Mouse (Mus musculus) megakaryocyte, embryonic 14.5 days (primary cell): Measurements from ENCODE around the gene Knstrn. TPM values are rescaled to one million over a fixed set of nuclear protein-coding genes. Genes with fewer than 3 reads are reported as not detected.

Experiments used
- H3K27me3 ChIP-seq: replicated peaks from 2 replicates; pipeline ENCODE3; 2012; ENCODE audit warnings: inconsistent platforms
- H3K36me3 ChIP-seq: replicated peaks from 2 replicates; pipeline ENCODE3; 2012; ENCODE audit warnings: low read length, inconsistent platforms, mixed read lengths
- H3K4me1 ChIP-seq: 2 replicates; pipeline ENCODE4 v1.6.1; 2012; ENCODE audit warnings: inconsistent platforms
- H3K4me3 ChIP-seq: replicated peaks from 2 replicates; pipeline ENCODE3; 2012; ENCODE audit warnings: moderate library complexity, mild to moderate bottlenecking, inconsistent platforms
- H3K9me3 ChIP-seq: 2 replicates; pipeline ENCODE4 v1.6.1; 2012; ENCODE audit warnings: inconsistent platforms
- FLI1 ChIP-seq: IDR thresholded peaks from 2 replicates; pipeline ENCODE4 v1.6.1; 2012; ENCODE audit warnings: low read length, inconsistent platforms, mixed read lengths
- GATA1 ChIP-seq: IDR thresholded peaks from 3 replicates; pipeline ENCODE4 v1.6.1; 2012; ENCODE audit warnings: mixed read lengths, low read length, inconsistent platforms, borderline replicate concordance
- polyA plus RNA-seq: library from polyadenylated mRNA; stranded (reverse); fragments of >175 nt; gene quantifications from 2 replicates; pipeline ENCODE4 v1.2.3, GENCODE M21; 2012; ENCODE audit warnings: low replicate concordance; ENCODE audit not compliant: insufficient read depth

Knstrn gene
- polyA plus RNA-seq, 1 experiment: 48.4 TPM

GRCm38 (mm10) chr2:118776295-118776694 is 37.5 kb upstream of the Knstrn start:
- H3K36me3 ChIP-seq: no peaks in the 10 kb centered on the region
- no peak overlapping the region for H3K4me3 ChIP-seq
- H3K27me3 ChIP-seq: peaks cover 54% of the 10 kb centered on the region
- TF ChIP-seq FLI1: no peak
- no peak for TF ChIP-seq GATA1
- peaks cover 31% of the 10 kb centered on the region for H3K4me1 ChIP-seq
- no peaks in the 10 kb centered on the region for H3K9me3 ChIP-seq

GRCm38 (mm10) chr2:118778418-118778817 is 35.4 kb upstream of the Knstrn start:
- TF ChIP-seq FLI1 (no peak), GATA1 (no peak)
- Histone ChIP-seq H3K4me1 (peaks cover 31% of the 10 kb centered on the region), H3K36me3 (no peaks in the 10 kb centered on the region), H3K4me3 (no peak overlapping the region), H3K27me3 (peaks cover 56% of the 10 kb centered on the region), H3K9me3 (no peaks in the 10 kb centered on the region)

DNA sequence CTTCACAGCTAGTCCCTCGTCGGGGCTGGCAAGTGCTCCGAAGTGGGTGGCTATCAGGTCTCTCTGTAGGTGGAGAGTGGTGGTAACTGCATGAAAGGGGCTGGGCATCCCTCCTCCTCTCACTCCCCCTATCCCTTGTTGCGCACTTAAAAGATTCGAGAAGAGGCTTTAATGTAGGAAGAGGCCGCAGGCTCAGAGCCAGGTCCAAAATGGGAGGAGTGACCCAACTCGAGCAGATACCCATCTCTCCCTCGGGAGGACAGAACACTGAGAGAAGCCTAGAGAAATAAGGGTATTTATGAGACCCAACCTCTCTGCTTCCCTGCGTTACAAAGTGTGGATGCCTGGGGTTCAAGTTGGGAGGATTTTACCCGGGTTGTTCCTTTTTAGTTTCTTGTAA is 34.7 kb upstream of the Knstrn start:
- H3K27me3 ChIP-seq: peaks cover 57% of the 10 kb centered on the region
- TF ChIP-seq GATA1 (no peak), FLI1 (no peak)
- H3K9me3 ChIP-seq: no peaks in the 10 kb centered on the region
- H3K4me3 ChIP-seq: peak overlapping the region; percentile 87
- H3K4me1 ChIP-seq: peaks cover 31% of the 10 kb centered on the region
- H3K36me3 ChIP-seq: no peaks in the 10 kb centered on the region

GRCm38 (mm10) chr2:118779504-118780480 is 34.0 kb upstream of the Knstrn start, which contains the start of gene Disp2:
TSS of gene Disp2 (plus strand) at chr2:118779719.
- peak within 1 kb of the TSS; percentile 87 for H3K4me3 ChIP-seq
- no peak for TF ChIP-seq GATA1
- TF ChIP-seq FLI1: no peak
- no peaks in the 10 kb centered on the region for H3K9me3 ChIP-seq
- no peaks in the 10 kb centered on the region for H3K36me3 ChIP-seq
- H3K27me3 ChIP-seq: peaks cover 56% of the 10 kb centered on the region
- peaks cover 31% of the 10 kb centered on the region for H3K4me1 ChIP-seq

DNA sequence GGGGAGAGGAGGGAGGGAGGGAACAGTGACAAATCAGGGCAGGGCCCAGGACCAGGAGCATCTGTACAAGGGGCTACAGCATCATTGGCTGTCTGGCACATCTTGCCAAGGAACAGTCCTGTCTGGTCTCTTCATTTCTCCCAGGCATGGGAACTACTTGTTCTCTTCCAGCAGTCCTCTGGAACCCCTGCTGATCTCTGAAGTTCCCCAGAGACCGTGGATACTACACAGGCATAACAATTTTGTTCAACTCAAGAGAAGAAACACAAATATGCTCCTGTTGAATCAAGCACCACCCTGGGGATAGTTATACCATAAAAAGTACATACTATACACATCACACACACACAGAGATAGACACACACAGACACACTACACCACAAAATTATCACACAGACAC is 32.7 kb upstream of the Knstrn start:
- Histone ChIP-seq H3K4me1 (peaks cover 18% of the 10 kb centered on the region), H3K4me3 (no peak overlapping the region), H3K27me3 (peaks cover 59% of the 10 kb centered on the region), H3K36me3 (no peaks in the 10 kb centered on the region), H3K9me3 (no peaks in the 10 kb centered on the region)
- TF ChIP-seq GATA1: no peak
- TF ChIP-seq FLI1: no peak

DNA sequence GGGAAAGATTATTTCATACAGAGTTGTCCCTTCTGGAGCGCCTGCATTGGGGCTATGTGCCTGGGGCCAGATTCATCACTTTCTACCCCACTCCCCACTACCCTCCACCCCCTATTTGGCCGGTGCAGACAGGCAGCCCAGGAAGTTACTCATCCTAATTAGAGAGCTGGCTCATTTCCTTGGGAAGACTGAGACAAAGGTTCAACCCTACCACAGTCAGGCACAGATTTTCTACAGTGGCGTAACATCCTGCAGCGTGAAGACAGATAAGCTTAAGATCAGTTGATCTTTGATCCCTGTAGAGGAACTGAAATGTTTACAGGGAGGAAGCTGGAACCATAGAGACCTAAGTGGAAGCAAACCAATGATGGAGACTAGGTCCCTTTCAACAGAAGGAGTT is 31.5 kb upstream of the Knstrn start:
- H3K4me3 ChIP-seq: no peak overlapping the region

DNA sequence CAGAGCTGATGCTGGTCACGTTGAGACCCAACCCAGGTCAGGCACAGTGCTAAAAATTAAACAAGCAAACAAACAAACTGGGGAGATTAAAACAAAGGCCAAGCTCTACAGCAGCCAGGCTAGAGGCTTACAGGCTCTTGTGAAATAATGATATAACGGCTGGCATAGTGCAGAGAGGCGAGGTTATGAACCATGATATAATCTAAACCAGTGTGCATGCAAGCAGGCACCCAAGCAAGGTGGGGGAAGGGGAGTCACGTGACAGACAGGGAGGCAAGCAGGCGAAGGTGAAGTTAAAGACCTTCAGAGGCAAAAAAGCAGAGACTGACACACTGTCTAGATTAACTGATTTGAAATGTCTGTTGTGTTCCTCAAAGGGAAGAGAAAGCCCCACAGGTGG is 30.7 kb upstream of the Knstrn start:
- H3K27me3 ChIP-seq: peaks cover 70% of the 10 kb centered on the region
- TF ChIP-seq FLI1: no peak
- no peak for TF ChIP-seq GATA1

More for the DNA sequence above, 31.5 kb upstream of the Knstrn start:
- peaks cover 16% of the 10 kb centered on the region for H3K4me1 ChIP-seq
- H3K36me3 ChIP-seq: no peaks in the 10 kb centered on the region
- H3K9me3 ChIP-seq: no peaks in the 10 kb centered on the region
- TF ChIP-seq GATA1 (no peak), FLI1 (no peak)
- H3K27me3 ChIP-seq: peaks cover 65% of the 10 kb centered on the region

GRCm38 (mm10) chr2:118783663-118784062 is 30.1 kb upstream of the Knstrn start:
- Histone ChIP-seq H3K4me1 (peaks cover 16% of the 10 kb centered on the region), H3K4me3 (no peak overlapping the region), H3K27me3 (peaks cover 70% of the 10 kb centered on the region), H3K36me3 (no peaks in the 10 kb centered on the region), H3K9me3 (no peaks in the 10 kb centered on the region)
- no peak for TF ChIP-seq FLI1
- no peak for TF ChIP-seq GATA1

More for the DNA sequence above, 30.7 kb upstream of the Knstrn start:
- Histone ChIP-seq H3K9me3 (no peaks in the 10 kb centered on the region), H3K4me3 (no peak overlapping the region), H3K36me3 (no peaks in the 10 kb centered on the region), H3K4me1 (peaks cover 16% of the 10 kb centered on the region)

- Histone ChIP-seq H3K9me3 (0 out of 2 replicates have a peak, but pooled peaks cover 5% of the 10 kb centered on the region), H3K4me3 (no peak overlapping the region), H3K27me3 (peaks cover 85% of the 10 kb centered on the region), H3K36me3 (no peaks in the 10 kb centered on the region), H3K4me1 (peaks cover 14% of the 10 kb centered on the region)
- TF ChIP-seq FLI1 (no peak), GATA1 (no peak)
Observed at GRCm38 (mm10) chr2:118786525-118786924, 27.3 kb upstream of the Knstrn start.

GRCm38 (mm10) chr2:118789501-118789900 is 24.3 kb upstream of the Knstrn start:
- no peaks in the 10 kb centered on the region for H3K36me3 ChIP-seq
- peaks cover 17% of the 10 kb centered on the region for H3K4me1 ChIP-seq
- TF ChIP-seq FLI1: no peak
- H3K4me3 ChIP-seq: no peak overlapping the region
- peaks cover 96% of the 10 kb centered on the region for H3K27me3 ChIP-seq
- 0 out of 2 replicates have a peak, but pooled peaks cover 5% of the 10 kb centered on the region for H3K9me3 ChIP-seq
